Mouse (Mus musculus): ENCODE data around the gene Mms22l. TPM values are rescaled to one million over a fixed set of nuclear protein-coding genes. Genes with fewer than 3 reads are reported as not detected.
"Not testable (repeated sequence)": the region's sequence is repeated elsewhere in the genome, so short reads cannot be mapped to it uniquely, and the experiment has no call there.

The Mms22l gene
- 1 to 10 TPM; 7.5 to 8.8 TPM for total RNA-seq (2021)
- long read RNA-seq, experiment 1, partial matches to known transcripts, result 6 of 8 reads
- long read RNA-seq, experiment 1, other reads (novel, unspliced or antisense), result 1 of 8 reads
- long read RNA-seq, experiment 2, partial matches to known transcripts, result 0 of 1 reads
- long read RNA-seq, experiment 2, other reads (novel, unspliced or antisense), result 1 of 1 reads

GRCm38 (mm10) chr4:24496116-24496952 lies at the start of gene Mms22l:
Gene Mms22l, plus strand, starts transcription at chr4:24496451.
- DNase-seq, result peak; percentile 97

- DNase-seq, result not testable (repeated sequence)
Observed at GRCm38 (mm10) chr4:24484046-24484445, 12.2 kb upstream of the Mms22l start.

GRCm38 (mm10) chr4:24496953-24497319 lies 685 bp downstream of the Mms22l start:
- DNase-seq, result no peak

DNA sequence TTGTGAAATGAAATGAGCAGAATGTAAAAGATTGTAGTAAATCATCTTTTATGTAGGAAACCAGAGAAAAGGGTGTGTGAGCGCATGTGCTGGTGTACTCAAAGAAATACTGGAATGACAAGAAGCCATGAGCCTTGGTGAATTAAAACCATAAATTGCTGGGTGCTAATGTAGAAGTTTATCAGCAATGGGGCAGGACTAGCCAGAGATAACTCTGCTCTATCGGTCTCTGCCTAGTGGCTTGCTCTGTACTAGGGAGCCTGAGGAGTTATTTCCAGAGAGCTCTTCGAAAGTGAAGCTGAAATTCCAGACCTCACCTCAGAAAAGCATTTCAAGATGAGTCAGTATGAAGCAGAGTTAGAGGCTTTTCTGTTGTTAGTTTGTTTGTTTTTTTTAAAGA lies 12.9 kb downstream of the Mms22l start:
- no peak for DNase-seq

DNA sequence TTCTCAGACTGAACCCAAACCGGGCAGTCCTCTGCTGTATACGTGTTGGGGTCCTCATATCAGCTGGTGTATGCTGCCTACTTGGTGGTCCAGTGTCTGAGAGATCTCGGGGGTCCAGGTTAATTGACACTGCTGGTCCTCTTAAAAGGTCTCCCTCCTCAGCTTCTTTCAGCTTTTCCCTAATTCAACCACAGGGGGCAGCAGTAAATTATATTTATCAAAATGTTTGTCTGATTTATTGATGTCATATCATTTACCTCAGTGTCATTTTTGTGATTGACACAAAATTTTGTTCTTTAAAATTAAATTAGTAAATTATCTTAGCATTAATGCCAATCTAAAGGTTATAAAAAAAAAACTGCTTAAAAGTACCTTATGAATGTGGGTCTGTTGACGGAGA lies 40.7 kb downstream of the Mms22l start:
- DNase-seq, result no peak

- DNase-seq, result no peak
Observed at GRCm38 (mm10) chr4:24543421-24543820, 47.2 kb downstream of the Mms22l start.

GRCm38 (mm10) chr4:24544677-24545151 lies 48.5 kb downstream of the Mms22l start:
- DNase-seq, result peak; percentile 60

- no peak for DNase-seq
Observed at GRCm38 (mm10) chr4:24556116-24556820, 60.0 kb downstream of the Mms22l start.

- DNase-seq, result no peak
Observed at GRCm38 (mm10) chr4:24557149-24557548, 60.9 kb downstream of the Mms22l start.

DNA sequence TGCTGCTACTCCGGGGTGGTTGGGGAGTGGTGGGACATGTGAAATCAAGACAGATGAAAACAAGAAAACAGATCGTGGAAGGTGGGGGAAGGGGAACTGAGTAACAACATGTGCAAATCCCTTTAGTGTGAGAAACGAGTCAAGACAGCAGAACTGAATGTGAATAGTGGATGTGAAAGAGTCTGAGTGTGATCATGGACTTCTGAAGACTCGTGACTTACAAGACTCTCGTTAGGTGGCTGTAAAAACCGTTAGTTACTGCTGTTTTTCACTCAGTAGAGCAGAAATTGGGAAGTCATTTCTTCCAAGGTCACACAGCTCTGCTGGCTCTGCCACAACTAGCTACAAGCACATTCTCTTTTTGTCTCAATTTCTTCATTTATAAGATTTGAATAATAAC lies 71.8 kb downstream of the Mms22l start:
- DNase-seq, result no peak

DNA sequence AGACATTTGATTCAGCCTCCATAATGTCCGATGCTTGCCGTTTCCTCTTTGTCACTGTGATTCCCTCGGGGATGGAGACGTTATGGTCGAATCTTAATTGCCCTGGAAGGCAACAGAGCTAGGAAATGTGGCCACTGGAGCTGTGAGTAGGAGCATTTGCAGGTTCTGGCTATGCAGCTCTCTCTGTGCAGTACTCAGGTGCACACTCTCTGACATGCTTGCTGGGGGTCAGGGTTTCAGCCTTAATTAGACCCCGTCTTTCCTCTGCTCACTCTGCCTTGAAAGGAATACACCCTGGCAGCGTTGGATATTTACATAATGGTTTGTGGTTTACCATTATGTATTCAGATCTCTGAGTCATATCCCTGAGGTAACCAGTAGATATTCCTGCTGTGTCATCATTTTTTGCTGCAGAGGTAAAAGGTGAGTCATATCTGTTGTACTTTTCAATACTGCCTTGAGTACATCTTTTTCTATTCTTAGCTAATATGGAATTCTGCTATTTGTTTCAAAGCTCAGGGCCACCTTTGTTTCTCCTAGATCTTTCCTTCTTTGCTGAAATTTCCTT lies 72.8 kb downstream of the Mms22l start:
- DNase-seq, result no peak

DNA sequence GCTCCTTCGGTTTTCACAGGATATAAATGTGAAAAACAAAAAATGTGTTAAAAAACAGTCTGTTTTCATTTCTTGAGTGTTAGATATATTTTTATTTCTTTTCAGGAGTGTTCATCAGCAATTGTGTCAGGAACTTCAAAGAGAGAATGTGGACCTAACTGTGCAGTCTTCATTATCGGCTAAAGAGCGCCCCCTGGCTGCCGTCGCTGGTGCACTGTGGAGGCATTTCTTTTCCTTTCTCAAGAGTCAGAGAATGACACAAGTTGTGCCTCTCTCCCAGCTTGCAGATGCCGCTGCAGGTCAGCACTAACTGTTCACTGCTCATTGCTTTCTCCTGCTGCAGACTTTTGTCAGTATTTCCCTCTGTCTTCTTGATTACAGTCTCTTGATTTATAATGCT lies 78.0 kb downstream of the Mms22l start:
- peak; percentile 89 for DNase-seq

DNA sequence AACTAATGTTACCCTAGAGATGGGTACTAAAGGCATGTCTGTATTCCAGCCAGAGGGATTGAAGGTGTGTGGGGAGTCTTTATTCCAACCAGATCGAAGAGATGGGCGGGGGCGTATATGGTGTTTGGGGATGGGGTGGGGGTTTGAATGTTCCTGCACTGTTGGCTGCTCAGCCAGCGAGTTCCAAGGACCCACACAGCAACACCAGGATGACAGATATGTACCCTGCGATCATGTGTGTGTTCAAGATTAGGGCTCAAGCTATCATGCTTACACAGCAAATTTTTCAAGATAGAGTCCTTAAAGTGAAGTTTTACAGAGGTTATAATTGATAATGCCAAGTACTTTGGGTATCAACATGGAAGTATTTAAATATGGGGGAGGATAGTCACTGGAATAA lies 81.3 kb downstream of the Mms22l start:
- no peak for DNase-seq

GRCm38 (mm10) chr4:24582295-24582694 lies 86.0 kb downstream of the Mms22l start:
- no peak for DNase-seq

- no peak for DNase-seq
Observed at GRCm38 (mm10) chr4:24583997-24584396, 87.7 kb downstream of the Mms22l start.

DNA sequence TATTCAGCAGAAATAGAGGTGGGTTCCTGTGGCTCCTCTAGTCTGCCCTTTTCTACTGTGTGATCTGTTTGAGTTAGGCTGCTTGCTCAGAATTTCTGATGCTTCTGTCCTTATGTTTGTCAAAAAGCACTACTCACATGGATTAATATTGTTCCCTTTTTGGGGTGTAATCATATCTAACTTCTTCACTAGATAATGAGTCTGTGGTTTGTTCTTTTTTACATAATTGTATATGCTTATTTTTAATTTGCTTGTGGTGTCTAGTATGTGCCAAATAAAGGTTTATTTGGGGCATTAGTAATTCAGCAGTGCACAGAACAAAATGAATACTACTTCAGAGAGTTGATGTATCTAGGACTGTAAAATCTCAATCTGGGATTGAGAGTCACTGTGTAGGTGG lies 98.6 kb downstream of the Mms22l start:
- DNase-seq, result no peak

DNA sequence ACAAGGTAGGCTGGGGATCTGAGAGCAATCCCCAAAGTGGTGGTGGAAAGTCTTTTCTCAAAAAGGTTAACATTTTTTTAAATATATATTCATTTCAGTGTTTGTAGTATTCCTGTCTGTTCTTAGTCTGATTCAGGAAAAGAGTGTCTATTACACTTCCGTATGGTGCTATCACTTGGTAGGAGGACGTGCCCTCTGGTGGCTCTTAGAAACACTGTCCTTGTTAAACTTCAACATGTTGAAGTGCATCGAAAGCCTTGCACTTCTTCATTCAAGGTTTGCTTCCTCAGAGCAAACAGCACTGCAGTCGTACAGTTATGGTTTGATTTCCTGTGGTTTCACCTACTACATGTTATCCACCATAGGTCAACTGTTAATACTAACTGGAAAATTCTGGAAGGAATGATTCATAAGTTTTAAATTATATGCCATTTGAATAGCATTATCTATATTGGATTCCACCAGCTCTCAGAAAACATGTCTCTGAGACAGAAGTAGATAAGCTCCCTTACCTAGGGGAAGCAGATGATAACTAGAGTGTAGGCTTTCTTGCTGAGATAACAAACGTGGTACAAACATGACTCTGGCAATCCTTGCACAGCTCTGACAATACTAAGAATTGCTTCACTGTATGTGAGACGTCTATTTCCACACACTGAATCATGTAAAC lies 100.8 kb downstream of the Mms22l start:
- DNase-seq, result no peak

- no peak for DNase-seq
Observed at GRCm38 (mm10) chr4:24598637-24599036, 102.4 kb downstream of the Mms22l start.

DNA sequence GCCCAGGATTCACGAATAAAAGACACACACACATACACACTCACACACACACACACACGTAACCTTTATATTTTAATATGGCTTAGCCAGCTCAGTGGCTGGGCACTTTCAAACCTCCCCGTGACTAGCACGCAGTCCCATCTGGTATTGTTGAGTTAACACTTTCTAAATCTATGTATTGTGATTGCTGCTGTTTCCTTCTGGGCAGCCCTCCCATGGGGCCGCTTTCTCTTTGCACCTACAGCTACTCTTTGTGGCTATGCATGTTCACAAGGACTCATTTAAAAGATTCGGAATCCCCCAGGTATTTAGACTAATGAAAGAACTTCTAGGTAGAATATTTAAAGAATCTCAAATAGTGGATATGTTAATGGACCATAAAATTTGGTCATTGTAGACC lies 105.5 kb downstream of the Mms22l start:
- no peak for DNase-seq

DNA sequence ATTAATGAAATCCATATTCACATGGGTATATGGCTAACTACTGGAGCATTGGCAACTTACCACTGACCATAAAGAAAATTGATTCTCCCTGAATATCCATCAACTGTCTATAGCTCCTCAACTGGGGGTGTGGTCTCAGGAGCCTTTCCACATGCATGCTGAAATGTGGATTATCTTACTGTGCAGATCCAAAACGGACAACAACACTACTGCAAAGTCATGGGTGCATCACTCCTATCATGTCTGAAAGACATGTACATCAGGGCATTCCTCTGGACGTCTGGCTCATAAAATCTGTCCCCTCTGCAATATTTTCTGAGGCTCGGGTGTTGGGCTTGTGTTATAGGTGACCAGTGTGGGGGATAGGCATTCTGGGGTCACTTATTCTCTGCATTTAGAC lies 112.8 kb downstream of the Mms22l start:
- DNase-seq, result no peak

DNA sequence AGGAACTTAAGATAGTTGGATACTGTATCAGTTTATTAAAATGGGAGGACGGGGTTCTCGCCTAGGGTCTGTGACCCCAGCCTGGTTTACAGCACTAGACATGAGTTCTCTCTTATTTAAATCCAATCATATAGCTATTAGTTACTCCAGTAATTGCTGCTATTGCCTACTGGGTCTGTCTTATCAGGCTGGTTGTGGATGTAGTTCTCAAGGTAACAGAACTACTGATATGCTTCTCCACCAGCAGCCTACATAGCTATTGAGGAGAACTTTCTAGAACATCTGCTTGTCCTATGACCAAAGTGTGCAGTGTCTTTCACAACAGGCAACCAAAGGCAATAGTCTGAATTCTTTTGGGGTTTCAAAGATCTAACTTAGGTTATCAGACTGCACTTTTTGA lies 113.3 kb downstream of the Mms22l start:
- no peak for DNase-seq

DNA sequence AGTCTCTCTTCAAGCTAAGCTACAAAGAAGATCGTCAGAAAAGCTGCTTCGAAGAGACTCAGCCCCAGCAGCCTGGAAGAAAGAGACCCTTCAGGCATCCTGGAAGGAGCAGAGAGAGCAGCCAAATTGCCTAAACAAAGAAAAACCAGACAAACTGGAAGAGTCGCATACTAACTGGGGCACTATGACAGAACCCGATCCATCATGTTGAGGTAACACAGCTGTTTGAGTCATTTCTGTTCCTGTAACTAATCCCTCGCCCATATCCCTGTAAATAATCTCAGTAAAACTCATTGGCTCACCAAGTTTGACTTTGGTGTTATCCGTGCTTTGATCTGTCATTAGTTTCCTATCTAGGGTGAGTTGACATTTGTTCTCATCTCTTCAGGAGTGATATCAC lies 123.8 kb downstream of the Mms22l start:
- DNase-seq, result no peak

All from adrenal gland, postnatal 10 days (tissue).